Mouse (Mus musculus) mature B cell (primary cell): ENCODE results near the gene Gnrhr.

Source experiments
- in situ Hi-C: fragments of 300-500 bp; cut with MboI; formaldehyde crosslinking; loops from 2 replicates; pipeline ENCODE4 v1.14.3; 2019

Gene Gnrhr

DNA sequence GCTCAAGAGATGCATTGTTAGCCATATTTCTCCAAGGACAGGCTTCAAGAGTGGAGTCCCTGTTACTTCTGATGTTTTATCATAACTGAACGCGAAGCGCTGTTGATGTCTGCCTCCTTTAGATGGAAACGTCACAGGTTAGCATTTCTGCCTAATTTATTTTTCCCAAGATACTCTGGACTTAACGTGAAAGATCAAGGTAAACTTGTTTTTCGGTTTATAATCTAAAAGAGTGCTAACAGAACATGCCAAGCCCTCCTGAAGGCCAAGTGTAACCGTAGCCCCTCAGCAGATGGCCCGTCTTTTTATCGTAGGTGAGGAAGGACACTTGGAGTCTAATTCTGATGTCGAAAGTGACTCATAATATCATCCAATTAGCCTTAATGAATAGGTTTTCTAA lies at the start of gene Gnrhr:
Gene Gnrhr (minus strand): TSS at position 101 of the 400 bp plus-strand sequence.
- in situ Hi-C loops: loop anchor here (25.0 kb wide), 1 partner anchor 614 kb away; the partner anchor contains the start of gene Ythdc1

DNA sequence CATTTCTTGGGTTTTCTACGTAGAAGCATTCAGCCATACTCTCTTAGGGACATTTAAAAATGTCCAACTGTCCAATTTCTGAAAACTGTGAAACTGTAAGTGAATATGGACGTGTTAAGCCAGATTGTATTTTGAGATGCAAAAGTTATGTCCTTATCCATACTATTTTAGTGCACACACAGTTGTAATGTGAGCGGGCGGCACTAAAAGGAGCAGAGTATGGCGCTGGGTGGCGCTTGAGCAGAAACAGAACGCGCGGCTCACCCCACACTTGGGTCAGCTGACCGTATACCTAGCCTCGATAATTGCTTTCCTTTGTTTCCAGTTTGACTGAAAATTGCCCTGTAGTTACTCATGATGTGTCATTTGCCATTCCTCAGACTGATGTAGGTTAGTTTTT lies 48.9 kb upstream of the Gnrhr start:
- in situ Hi-C loops: no loop called here

DNA sequence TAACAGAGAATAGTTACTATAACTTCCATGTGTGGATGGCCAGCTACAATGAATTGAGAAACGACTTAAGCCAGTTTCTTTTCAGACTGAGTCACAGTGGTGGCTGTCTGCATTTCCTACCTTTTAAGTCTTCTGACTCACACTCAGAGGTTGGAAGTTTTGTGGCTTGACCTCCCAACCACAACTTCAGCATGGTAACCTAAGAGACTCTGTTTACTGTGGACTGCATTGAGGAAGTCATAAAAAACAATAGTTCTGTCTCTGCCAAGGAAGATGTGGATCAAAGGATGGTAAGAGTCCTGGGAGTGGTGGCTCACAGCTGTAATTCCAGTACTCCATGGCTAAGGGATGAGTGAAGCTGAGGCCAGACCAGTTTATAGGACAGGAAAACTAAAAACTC lies 47.2 kb upstream of the Gnrhr start:
- in situ Hi-C loops: no loop called here

DNA sequence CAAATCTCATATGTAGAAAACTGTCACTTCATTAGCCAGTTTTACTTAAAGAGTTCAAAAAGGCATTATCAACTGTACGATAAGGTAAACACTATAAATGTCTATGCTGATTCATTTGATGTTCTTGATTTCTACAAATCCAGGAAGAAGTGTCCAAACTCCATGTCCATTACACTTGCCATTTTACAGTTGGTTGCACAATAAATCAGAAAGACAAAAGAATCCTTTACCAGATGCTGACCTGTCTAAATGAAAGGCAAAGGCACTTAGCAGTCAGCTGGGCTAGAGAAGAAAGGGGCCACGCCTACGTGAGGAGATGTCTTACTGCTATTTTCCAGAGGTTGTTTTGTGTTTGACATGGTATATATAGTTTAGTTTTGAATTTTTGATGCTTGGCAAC lies 46.6 kb upstream of the Gnrhr start:
- in situ Hi-C loops: no loop called here

DNA sequence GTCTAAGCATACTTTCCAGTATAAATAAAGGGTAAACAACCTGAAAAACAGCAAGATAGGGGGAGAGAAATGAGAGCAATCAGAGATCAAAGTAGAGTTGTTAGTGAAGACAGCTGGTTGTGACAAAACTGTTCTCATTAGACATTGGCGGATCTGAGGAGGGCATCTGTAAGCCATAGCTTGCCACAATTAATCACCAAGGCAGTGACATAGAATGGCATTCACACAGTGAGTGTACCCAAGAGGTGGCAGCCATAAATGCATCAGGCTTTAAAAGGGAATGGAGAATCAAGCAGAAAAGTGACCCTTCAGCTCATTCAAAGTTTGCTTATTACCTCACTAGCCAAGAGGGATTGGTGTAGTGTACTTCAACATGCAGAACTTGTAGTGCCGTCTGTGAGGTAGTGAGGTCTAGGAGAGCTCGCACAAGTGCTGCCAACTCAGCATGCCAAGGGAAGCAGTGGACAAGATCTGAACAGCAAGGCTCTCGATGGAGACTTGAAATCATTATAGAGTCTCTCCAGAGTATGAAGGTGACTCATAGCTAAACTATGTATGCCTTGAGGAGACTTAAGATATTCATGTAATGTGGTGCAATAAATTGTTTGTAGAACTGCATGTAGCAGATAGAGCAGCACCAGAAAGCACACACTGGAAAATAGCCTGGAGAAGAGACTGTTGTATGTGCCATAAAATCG lies 29.6 kb upstream of the Gnrhr start:
- in situ Hi-C loops: no loop called here

DNA sequence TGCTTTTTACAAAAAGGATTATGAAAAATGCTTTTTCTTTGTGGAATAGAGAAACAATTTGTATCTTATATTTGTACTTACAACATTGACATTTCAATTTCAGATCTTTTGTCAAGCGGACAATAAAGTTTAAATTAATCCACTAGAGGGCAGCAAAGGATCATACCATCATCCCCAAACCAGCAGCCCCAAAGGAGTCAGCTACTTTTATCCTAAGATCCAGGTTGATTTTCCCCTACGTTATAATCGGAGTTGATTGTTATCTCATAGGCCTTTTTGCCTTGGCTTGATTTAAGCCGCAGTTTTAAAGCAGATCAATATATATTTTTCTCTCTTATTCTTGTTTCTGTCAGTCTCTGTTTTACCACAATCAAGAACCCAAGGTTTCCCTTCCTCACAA lies 6.3 kb downstream of the Gnrhr start:
- in situ Hi-C loops: loop anchor here (25.0 kb wide), 1 partner anchor 621 kb away; the partner anchor contains the start of gene Ythdc1

DNA sequence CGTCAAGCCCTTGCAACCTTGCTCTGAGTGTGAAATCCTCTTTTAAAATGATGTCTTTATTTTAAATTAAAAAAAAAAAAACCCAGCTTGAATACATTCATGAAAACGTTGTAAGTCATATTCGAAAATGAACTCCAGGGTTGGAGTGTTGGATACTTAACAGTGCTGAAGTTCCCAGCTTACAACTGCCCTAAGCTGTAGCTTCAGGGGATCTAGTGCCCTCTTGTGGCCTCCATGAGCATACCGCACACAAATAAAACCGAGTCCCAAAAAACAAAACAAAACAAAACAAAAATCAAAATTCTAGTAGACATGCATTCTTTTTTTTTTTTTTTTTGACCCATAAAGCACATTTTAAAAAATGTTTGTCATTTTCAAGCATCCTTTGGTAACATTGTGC lies 6.9 kb downstream of the Gnrhr start:
- in situ Hi-C loops: loop anchor here (25.0 kb wide), 1 partner anchor 622 kb away; the partner anchor contains the start of gene Ythdc1

DNA sequence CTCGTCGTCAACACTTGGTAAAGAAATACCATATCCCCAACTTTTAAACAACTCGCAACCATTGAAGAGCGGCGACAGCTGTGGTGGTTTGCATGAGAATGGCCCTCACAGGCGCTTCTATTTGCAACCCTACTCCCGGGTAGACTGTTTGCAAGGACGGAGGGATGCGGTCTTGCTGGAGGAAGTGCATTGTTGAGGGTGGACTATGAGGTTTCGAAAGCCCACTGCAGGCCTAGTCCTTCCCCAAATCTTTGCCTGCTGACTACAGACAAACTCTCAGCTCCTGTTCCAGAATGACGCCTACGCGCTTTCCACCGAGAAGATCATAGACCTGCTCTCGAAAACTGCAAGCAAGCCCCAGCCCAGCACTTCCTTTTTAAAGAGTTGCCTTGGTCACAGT lies 7.4 kb downstream of the Gnrhr start:
- in situ Hi-C loops: loop anchor here (25.0 kb wide), 1 partner anchor 622 kb away; the partner anchor contains the start of gene Ythdc1

DNA sequence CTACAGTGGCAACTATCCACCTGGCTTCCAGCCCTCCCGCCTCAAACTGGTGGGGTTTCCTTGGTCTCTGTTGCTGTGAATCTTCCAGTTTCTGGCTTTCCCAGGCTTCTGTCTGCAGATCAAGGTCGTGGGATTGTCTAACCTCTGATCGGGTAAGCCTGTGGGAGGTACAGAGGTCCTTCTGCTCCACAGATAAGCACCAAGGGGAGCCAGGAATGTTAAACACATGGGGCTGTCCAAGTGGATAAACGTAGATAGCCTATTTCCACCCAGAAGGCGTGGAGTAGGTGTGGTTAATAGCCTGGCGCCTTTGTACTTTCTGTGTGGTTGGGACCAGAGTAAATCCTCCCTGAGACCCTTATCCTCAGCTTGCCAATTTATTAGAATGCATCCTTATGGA lies 10.3 kb downstream of the Gnrhr start:
- in situ Hi-C loops: loop anchor here (25.0 kb wide), 1 partner anchor 625 kb away; the partner anchor contains the start of gene Ythdc1

DNA sequence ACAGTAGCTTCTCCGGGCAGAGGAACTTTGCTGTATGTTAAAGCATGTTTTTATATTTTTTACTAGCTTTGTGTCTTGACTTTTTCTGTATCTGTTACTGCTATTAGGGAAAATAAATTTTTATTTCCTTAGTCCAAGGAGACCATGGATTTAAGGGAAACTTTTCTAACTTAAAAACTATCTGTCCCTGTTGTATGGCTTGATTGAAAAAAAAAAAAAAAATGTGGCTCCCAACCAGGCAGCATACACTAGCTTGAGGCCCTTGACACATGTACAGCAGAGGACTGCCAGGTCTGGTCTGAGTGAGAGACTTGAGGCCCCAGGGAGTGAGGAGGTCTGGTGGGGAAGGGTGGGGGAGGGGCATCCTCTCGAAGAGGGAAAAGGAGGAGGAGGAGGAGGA lies 23.9 kb downstream of the Gnrhr start:
- in situ Hi-C loops: loop anchor here (10.0 kb wide), 1 partner anchor 99 kb away; the partner anchor contains the start of gene Stap1

DNA sequence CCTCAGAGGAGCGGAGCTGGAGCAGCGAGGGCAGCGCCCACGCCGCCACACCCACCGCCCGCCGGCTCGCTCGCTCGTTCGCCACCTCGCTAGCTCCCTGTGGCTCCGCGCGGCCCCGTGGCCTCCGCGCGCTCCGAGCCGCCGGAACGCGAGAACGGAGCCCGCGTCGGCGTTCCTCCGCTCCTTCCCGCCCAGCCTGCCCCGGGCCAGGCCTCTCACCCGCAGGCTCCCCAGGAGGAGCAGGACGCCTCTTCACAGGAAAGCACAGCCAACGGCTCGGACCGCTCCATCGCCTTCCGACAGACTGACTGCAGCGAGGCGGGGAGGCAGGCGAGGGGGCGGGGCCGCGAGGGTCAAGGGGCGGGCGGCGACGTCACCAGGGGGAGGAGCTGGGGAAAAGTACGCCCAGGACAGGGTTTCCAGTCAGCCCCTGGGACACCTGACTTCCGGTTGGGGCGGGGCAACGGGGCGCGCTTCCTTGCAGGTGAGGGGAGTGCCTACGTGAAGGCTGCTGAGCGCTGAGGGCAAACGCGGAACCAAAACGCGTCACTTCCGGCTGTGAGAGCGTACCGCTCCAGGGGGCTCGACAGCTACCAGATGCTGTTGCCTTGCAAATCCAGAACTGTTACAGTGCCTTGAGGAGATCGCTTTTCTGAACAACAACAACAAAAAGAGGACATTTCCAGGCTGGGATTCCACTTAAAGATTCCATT lies 25.1 kb downstream of the Gnrhr start, which contains the start of gene Uba6:
Gene Uba6 (minus strand): TSS at position 355 of the 713 bp plus-strand sequence.
- in situ Hi-C loops: loop anchor here (10.0 kb wide), 1 partner anchor 98 kb away; the partner anchor contains the start of gene Stap1

DNA sequence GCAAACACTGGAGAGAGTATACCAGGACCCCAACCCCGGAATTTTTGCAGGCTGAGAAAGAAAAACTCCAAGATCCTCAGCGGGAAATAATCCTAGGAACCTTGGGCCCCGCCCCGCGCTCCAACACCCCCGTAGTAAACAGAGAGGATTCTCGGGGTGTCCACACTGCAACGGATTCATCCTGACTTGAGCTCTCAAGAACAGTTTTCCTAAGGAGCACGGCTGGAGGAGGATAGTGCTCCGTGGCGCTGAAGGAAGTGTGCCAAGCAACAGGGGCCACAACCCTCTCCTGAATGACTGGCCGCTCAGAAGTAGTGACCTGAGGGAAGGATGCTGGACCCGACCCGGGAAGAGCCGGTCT lies 25.6 kb downstream of the Gnrhr start:
- in situ Hi-C loops: loop anchor here (10.0 kb wide), 1 partner anchor 97 kb away; the partner anchor contains the start of gene Stap1
